Mouse (Mus musculus): ENCODE results near the gene Haus3. TPM values are rescaled to one million over a fixed set of nuclear protein-coding genes. Genes with fewer than 3 reads are reported as not detected.

The Haus3 gene
- total RNA-seq, 2 experiments from 2014 or later = 6.3 to 6.4 TPM

DNA sequence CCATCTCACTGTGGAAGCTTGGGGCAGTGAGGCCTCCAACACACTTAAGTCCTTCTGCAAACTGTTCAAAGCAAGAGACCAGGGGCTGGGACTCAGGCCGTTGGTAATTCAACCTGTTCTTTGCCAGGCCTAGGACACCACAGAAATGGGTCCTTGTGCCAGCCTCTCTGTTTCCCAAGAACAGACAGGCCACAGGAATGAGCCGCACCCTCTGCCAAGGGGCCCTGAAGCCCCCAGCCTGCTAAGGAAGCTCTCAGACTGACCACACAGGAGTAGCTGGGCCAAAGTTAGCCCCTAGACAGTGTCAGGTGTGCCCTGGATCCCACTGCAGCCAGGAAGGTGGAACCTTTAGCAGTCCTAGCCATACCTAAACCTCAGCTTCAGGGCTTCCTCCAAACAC is 17.1 kb upstream of the Haus3 start:
- DNase-seq = peak in 1 of 2 experiments; percentile 11

DNA sequence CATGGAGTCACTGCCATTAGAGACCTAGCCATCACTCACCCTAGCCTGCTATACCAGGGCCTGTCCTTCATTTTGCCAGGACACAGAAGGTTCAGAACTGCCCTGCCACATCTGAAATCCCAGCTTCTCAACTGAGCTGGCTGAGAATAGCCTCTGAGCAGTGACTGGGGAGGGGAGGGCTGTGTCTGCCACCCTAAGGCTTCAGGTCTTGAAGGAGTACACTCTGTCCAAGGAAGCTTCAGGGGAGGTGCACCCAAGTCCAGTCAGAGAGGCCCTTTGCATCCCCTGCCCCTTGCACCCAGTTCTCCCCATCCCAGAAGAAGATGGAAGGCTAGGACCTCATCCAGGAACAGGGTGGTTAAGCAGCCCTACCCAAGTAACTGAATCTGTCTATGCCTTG is 16.5 kb upstream of the Haus3 start:
- peak in 1 of 2 experiments; percentile 3 for DNase-seq

DNA sequence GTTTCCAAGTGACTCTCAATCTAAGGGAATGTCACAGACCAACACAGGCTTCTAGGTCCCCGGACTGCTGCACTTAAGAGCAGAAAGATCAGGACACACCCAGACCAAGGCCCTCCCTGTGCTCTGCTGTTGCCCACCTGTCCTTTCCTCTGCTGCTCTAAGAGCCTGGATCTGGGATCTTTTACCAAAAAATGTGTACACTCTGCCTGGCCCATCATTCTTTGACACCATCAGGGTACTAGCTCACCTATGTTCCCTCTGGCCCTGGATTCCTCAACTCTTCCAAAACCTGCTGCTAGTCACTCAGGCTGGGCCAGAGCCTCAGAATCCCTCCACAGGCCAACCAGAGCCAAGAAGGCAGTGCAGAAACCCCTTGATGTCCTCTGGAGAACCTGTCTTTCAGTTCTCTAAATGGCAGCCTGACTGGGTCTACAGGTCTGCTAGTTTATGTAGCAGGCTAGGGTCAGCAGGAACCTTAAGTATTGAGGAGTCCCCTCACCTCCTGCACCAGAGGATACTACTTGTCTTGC is 15.8 kb upstream of the Haus3 start:
- DNase-seq = peak in 1 of 2 experiments; percentile 1

DNA sequence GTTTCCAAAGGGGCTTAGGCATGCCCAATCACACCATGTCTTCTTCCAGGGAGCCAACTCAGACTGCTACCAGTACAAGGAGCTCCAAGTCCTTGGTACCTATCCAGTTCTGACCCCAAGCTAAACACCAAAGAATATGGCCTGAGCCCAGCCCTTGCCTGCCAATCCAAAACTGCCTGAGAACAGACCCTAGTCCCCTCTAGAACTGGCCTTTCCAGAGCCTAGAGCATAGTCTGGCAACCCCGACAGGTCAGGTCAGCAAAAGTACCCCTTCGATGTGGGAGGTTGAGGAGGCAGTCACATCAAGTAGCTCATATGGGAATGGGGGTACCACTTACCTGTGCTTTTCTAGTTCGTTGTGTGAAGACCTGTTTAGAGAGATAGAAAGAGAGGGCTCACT is 14.6 kb upstream of the Haus3 start:
- DNase-seq = peak in 1 of 2 experiments; percentile 3

DNA sequence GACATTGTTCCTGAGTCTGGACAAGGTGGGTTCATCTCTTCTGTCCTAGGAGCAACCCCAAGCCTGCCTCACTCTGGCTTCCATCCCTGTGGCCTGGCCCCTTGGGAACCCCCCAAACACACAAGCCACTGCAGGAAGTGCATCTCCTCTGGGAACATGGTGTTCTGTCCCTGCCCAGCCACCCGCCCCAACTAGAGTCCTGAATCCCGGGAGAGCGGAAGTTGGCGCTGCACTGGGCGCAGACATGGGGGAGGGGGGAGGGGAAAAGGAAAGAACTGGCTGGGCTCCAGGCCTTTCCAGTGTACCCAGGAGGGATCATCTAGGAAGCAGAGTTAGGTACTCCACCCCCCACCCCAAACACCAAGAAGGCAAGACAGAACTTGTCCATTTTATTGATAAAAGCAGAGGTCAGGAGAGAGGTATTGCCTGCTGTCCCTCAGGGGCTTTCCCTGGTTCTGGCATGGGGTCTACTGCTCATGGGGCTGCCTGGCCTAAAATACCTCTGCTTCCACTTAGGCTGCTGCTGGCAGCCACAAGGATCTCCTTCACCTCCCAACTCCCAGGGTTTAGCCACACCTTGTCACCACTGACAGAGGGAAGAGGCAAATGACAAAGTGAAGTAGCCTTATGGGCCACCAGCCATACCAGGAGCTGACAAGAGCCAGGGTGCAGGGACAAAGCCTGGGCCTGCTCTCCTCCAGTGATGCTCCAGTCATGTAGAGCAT is 14.0 kb upstream of the Haus3 start:
- peak; percentile 7 to 24 for DNase-seq

DNA sequence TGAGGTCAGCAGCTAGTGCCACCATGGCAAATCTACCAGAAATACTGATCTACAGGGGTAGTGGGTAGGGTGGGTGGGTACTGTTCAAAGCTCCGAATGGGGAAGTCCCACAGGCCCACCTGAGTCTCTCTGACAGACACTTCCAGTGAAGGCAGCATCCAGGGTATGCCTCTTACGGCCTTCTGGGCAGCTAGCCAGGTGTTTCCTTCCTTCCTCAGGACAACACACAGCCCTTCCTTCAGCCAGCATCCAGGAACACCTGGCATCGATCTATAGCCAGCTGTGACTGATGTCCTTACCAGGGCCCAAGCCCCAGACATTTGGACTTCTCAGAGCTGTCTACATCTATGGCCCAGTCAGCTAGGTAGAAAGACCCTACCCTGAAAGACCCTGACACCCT is 13.2 kb upstream of the Haus3 start:
- peak; percentile 0 to 2 for DNase-seq

DNA sequence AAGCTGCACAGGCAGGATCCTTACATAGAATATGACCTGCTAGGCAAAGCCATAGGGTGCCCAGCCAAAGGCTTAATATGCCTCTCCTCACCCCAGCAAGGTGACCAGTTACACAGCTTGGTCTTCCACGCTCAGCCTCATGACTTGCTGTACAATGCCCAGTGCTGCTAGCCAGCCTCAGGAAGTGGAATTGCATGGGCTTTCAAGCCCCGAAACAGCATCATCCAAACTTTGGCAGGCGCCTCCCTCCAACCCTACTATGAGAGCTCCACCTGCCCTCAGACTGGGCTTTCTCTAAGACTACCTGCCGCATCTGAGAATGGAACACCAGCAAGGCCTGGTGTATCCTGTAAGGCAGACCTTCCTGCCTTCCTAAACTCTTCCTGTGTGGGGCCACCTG is 8.5 kb upstream of the Haus3 start:
- DNase-seq = peak in 1 of 2 experiments; percentile 1

DNA sequence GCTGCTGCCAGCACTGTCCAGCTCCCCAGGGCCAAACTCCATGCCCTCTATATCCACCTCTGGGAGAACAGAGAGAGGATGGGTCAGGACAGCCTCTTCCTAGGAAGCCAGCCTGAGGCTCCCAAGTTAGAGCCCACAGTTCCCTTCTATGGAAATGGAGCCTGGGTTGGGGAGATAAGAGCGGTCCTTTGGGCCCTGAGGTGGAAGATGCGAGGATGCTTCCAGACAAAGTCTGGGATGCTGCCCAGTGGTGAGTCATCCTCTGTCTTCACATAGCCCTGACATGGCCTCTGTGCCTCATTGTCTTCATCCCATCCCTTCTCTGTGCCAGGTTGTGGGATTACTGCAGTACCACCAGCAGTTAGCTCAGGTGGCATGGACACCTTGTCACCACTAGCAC is 7.8 kb upstream of the Haus3 start:
- DNase-seq = peak in 1 of 2 experiments; percentile 2

DNA sequence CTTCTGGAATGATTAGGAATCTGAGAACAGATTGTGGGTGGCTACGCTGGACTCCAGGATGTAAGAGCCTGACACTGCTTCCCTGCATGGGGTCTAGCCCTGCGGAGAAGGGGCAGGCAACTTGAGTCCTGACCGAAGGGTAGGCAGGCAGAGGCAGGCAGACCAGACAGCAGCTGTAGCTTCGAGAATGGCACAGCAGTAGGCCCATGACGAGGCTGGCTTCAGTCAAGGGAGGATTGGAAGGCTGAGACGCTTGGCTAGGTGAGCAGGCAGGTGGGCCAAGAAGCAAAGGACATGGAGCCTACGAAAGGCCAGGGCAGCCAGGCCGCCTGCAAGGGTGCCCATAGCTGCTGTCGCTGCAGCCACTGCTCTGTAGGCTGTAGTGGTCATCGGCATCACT is 7.4 kb upstream of the Haus3 start:
- DNase-seq = peak in 1 of 2 experiments; percentile 2

DNA sequence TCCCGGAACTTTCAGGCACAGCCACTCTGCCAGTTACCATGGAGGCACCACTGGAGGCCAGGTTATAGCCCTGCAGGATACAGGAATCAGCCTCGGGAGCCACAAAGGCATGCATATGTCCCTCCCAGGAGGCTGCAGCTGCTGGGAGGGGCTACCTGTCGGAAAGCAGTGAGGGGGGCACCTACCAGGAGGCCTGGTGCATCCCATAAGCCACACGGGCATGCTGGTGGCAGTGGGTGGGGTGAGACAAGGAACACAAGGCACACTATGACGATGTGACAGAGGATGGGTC is 6.0 kb upstream of the Haus3 start:
- no peak for DNase-seq

DNA sequence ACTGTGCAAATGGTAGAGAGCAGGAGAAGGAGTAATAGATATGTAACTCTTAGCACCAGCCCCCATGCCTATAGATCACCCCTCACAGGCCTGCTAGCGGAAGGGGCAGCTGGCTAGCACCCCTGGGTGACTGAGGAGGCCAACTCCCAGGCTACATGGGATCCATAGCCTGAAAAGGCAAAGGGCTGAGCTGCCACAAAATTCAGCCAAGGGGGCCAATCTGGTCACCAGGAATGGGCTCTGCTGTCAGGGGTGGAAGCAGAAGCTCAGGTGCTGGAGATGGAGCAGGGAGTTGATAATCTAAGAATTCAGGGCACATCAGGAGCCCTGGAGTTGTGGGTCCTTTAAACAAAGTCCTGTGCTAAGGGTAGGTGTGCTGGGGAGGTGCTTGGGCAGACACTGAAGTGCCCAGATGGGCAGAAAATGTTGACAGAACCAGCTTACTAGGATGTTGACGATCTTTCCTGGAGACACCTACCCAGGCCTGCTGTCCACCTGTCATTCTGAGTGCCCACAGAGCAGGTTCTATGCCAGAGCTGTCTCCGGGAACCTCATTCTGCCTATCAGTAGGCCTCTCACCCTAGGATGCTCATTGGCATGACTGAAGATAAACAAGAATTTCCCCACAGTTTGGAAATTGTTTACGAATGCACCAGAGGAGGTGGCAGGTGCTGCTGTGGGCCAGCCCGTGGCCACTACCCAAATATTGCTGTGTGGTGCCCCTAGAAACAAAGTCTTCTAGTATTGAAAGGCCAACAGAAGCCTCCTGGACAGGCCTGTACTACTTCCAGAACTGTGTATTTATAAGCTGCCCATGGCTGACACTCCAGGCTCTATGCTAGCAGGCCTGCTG is 5.4 kb upstream of the Haus3 start:
- DNase-seq = peak in 1 of 2 experiments; percentile 2

DNA sequence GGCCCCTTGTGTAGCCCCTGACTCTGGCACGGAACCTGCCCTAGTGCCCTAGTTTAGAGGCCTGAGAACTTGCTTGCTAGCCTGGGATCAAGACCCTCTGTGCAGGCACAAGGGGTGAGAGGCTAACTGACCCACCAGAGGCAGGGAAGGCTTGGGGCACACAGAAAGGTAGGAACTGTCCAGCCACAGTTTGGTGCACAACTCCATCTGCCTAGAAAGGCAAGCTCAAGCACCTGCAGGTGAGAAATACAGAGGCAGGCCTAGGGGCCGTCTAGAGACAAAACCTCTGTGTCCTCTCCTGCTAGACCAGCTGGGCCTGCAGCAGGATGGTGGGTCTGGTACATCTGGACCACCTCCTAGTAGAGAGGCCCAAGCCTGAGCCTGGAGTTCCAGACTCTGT is 4.7 kb upstream of the Haus3 start:
- no peak for DNase-seq

DNA sequence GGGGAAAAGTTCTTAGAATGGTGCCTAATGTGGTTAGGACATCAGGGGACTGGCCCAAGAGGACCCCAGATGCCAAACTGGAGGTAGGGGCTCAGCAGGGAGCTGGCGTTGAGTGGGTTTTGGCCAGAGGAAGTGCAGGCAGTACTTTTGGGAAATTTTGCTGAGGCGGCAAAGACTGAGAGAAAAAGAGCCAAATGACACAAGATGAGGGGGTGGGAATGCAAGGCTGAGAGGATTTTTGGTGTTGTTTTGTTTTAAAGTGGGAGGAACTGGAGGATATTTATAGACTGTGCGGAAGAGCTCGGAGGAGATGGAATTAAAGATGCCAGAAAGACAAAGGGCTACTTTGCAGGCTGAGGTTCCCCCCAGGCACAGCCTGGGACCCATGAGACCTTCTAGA is 1.4 kb upstream of the Haus3 start:
- peak in 1 of 2 experiments; percentile 8 for DNase-seq

DNA sequence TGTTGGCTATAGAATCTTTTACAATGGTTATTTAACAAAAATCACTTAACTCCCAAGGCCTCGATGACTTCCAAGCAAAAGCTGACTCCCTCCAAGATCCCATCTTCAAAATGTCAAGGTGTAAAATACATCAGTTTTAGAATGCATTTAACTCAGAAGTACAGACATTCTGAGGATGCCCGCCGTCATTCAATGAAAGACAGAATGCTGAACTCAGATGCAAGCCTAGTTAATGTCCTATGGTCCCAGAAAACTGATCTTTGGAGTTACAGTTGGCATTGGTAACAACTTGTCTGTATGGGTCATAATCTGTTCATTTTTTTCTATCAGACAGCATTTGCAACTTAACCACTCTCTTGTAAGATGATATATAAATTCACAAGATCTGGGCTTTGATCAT is 627 bp upstream of the Haus3 start:
- DNase-seq = no peak

DNA sequence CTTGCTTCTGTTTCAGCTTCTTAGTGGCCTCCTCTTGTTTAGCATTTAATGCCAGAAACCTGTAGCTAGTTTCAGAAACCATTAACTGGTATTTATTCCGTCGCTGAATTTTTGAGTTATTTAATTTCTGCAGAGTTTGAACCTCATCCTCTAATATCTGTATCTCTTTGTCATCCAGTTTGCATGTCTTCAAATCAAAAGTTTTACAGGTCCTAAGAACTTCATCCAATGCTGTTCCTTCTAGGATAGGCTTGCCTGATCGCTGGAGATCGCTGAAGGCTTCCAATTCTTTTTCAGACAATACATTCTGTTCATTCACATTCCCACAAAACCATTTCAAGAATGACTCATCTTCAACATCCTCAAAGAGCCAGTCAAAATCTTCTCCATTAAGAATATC is 1.5 kb downstream of the Haus3 start:
- no peak for DNase-seq

DNA sequence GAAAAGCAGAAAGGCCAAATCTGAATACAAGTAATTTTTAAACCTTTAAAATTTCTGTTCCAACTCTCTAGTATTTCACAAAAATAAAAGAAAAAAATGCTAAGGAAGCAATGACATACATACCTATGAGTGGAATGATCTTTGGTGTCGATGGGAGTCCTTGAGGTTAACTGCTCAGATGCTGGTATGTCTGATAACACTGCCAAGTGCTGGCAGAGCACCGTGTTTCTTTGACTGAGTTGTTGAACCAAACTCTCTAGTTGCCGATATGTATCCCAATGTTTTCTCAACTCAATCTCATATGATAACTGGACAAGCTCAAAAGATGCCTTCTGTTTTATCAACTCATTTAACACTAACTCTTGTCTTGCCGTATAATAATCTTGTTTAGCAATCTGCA is 3.5 kb downstream of the Haus3 start:
- no peak for DNase-seq

DNA sequence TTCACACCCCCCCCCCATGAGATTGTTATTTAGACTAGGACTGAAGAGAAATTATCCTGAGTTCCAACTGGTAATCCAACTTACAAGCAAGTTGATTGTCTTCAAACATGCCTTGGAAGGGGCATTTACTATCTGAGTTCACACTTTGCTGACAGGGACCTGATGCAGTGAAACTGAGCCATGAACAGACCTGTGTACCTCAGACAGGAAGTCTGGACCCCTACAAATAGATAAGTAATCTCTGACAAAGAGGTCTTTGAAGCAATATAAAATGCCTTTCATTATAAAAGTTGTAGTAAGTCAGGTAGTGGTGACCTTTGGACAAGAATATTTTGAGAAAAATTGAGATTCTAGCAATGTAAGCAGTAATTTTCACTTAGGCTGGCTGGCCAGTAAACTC is 20.9 kb downstream of the Haus3 start:
- no peak for DNase-seq

DNA sequence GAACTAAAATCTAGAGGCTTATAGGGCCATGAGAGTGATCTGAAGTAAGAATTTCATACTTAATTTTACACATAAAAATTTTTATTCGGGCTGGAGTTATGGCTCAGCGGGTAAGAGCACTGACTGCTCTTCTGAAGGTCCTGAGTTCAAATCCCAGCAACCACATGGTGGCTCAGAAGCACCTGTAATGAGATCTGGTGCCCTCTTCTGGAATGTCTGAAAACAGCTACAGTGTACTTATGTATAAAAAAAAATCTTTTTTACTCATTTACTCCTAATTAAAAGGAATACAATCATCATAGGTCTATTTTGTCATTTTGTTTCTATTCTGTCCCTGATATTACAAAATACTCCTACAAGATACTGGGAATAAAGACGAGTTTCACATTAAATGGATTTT is 21.8 kb downstream of the Haus3 start:
- DNase-seq = no peak

DNA sequence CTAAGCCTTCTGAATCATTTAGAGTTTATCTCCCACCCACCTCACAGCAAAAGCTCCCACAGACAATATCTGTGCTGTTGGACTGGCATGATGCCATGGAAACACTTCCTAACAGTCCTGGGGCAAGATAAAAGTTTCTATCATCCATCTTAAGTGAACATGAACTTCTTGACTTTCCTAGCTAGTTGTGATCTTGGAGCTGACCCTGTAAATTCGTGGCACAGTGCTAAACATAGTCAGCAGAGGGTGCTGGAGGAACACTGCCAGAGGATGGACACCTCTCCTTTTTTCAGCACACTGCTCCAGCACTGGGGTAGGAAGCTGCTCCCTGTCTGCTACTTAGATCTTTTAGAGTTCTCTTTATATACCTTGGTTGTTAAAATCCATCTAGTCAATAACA is 29.6 kb downstream of the Haus3 start:
- peak; percentile 15 to 24 for DNase-seq

DNA sequence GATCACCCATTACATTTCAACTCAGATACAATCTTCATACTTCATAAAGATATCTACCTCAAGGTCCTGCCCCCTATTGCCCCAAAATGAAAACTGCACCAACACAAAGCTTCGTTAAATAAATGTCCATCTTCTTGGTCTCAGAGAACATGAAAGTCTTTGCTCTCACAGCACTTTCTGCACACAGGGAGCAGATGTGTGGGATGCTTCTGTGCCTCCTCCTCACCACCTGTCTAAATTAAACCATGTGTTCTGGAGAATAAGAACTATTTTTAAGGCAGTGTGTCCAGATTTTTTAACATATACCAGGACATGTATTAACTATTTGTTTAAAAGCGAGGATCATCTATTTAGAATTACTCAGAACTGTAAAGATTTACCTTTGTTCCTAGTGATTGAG is 36.6 kb downstream of the Haus3 start:
- no peak for DNase-seq

DNA sequence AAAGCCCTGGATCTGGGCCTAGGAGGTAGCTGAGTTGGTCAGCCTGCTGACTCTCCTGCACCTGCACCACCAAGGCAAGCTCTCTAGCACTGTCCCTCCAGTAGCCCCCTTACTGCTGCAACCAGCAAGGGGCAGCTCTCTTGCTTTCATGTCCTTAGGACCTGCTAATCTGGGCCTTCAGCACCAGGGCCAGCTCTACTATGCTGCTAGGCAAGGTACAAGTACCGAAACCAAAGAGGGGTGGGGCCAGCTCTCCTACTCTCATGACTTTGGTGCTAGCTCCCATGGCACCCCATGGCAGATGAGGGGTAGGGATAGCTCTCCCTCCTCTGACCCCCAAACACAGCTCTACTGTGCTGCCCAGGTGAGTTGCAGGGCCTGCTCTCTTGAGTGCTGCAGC is 45.2 kb downstream of the Haus3 start:
- no peak for DNase-seq

DNA sequence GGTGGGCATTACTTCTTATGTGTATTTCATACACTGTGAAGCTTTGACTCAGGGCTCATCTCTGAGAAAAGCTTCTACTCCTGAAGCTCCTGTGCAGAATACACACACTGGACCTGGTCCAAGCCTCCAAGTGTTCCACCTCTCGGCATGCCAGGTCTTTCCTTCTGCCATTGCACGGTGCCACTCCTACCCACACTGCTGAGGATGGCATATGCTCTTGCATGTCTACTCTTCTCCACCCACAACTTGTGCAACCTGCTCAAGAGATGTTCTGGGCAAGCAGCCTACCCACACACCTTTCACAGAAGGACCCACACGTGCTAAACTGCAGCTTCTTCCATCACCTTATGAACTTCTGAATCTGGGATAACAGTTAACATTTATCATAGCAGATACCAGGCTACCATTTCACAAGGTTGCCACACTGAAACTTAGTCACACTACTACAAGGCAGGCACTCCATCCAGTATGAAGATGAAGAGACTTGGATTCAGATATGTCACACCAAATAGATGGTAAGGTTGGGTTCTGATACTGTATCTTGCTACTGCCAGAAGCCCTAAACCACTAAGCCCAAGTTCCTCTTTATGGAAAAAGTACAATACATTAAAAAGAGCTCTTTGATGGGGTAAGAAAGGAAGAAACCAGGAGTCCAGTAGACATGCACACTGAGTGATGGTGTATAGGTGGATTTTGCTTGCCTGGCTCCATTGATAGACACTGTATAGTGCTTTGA is 50.0 kb downstream of the Haus3 start:
- no peak for DNase-seq

DNA sequence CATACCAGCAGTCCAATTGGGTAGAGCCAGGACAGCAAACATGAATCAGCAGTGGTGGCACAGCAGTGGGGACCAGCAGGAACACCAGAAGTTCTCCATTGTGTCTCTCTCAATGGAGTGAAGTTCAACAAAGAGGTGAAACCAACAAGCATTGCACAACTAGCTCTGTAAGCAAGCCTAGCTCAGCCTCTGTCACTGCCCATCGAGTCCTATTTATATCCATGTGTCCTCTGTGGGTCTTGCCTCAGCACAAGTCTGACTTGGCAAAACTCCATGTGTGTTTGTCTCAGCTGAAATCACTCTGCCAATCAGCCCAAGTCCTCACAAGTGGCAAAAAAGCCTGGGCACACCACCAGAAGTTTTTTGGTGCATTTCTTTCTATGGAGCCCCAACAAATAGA is 63.6 kb downstream of the Haus3 start:
- no peak for DNase-seq

Data from layer of hippocampus, postnatal 36 days (tissue).